Mouse (Mus musculus): ENCODE results near the gene Tln2. TPM values are rescaled to one million over a fixed set of nuclear protein-coding genes. Genes with fewer than 3 reads are reported as not detected.

Gene Tln2
- polyA plus RNA-seq, 2 experiments, result 17.5 to 39.2 TPM

DNA sequence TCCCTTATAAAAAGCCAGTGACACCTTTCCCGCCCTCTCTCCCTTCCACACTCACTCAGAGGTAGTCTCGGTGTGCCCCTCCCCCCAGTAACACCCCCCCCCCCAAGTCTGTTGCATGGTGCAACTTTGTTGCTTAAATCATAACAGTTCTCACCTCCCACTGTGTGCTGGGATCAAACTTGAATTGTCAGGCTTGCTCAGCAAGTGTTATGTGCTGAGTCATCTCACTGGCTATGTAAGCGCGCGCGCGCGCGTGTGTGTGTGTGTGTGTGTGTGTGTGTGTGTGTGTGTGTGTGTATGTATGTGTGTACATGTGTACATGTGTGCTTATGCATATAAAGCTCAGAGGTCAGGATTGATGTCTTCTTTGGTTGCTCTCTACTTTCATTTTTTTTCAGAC is 350.1 kb downstream of the Tln2 start:
- Histone ChIP-seq H3K4me3 (replicated peaks; ENCODE audit: low read length) (no peak overlapping the region), H3K27me3 (ENCODE audit: control insufficient read depth, insufficient read depth, low read length) (no peaks in the 10 kb centered on the region), H3K4me2 (replicated peaks; ENCODE audit: low read depth, low read length, severe bottlenecking) (no peak overlapping the region), H3K9me3 (ENCODE audit: control insufficient read depth, low read length) (no peaks in the 10 kb centered on the region), H3K9ac (ENCODE audit: low read depth, low read length, severe bottlenecking) (no peak overlapping the region), H3K27ac (replicated peaks; ENCODE audit: low read depth, low read length) (no peak overlapping the region), H3K36me3 (ENCODE audit: control insufficient read depth, insufficient read depth, low read length) (no peaks in the 10 kb centered on the region), H3K4me1 (ENCODE audit: control insufficient read depth, insufficient read depth, low read length) (peaks cover 18% of the 10 kb centered on the region)
- no peak for DNase-seq (ENCODE audit: low spot score)
- 95% methylated on average over 9 of the region's 9 CpGs for WGBS
- no peak for ATAC-seq (ENCODE audit: low FRiP score, low read depth)
- no peak for TF ChIP-seq POLR2A (IDR thresholded peaks at IDR 0.05; ENCODE audit: borderline replicate concordance, extremely low read depth, insufficient read depth, insufficient read length)

DNA sequence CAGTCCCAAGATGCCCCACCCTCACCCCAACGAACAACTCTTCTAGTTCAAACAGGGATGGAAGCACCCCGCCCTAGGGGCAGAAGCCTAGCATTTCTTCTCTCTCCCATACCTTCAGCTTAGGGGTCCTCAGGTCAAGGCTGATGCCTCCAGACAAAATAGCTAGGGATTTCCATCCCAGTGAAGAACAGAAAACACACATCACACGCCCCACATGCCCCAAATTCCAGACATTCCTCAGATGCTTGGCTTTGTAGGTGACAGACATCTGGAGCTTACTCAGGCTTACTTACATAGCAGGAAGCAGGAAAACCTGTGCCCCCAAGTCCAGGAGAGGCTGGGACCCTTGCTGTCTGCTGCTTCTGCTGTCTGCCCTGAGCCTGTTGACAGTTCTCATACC is 351.1 kb downstream of the Tln2 start:
- no peak for TF ChIP-seq POLR2A (IDR thresholded peaks at IDR 0.05; ENCODE audit: borderline replicate concordance, extremely low read depth, insufficient read depth, insufficient read length)
- Histone ChIP-seq H3K4me1 (ENCODE audit: control insufficient read depth, insufficient read depth, low read length) (peaks cover 11% of the 10 kb centered on the region), H3K36me3 (ENCODE audit: control insufficient read depth, insufficient read depth, low read length) (no peaks in the 10 kb centered on the region), H3K27me3 (ENCODE audit: control insufficient read depth, insufficient read depth, low read length) (no peaks in the 10 kb centered on the region), H3K9me3 (ENCODE audit: control insufficient read depth, low read length) (no peaks in the 10 kb centered on the region), H3K4me3 (replicated peaks; ENCODE audit: low read length) (no peak overlapping the region), H3K9ac (ENCODE audit: low read depth, low read length, severe bottlenecking) (peak overlapping the region; percentile 14; the same call in 1 of the 2 replicates), H3K27ac (replicated peaks; ENCODE audit: low read depth, low read length) (no peak overlapping the region), H3K4me2 (replicated peaks; ENCODE audit: low read depth, low read length, severe bottlenecking) (no peak overlapping the region)
- ATAC-seq (ENCODE audit: low FRiP score, low read depth), result 0 out of 2 replicates have a peak, but pooled peaks have one; percentile 15
- WGBS, result 18% methylated on average over 3 of the region's 3 CpGs
- peak; percentile 21 for DNase-seq (ENCODE audit: low spot score)

DNA sequence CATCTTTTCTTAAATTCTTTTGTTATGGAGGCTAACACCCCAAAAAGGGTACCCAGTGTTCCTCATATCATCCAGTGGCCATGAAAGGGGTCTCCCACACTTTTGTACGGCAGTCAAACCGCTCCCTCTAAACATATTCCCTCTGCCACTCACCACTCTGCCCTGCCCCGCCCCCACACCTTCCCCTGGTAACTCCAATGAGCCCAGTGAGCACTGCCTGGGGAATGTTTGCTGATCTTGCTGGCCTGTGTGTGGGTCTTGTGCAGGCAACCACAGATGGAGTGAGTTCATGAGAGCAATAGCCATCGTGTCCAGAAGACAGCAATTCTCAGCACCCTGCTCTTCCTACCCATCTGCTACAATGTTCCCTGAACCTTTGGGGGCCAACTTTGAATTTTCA is 354.3 kb downstream of the Tln2 start:
- H3K4me3 ChIP-seq (replicated peaks; ENCODE audit: low read length), result no peak overlapping the region
- H3K27me3 ChIP-seq (ENCODE audit: control insufficient read depth, insufficient read depth, low read length), result no peaks in the 10 kb centered on the region
- H3K4me2 ChIP-seq (replicated peaks; ENCODE audit: low read depth, low read length, severe bottlenecking), result no peak overlapping the region
- no peaks in the 10 kb centered on the region for H3K9me3 ChIP-seq (ENCODE audit: control insufficient read depth, low read length)
- no peak for TF ChIP-seq POLR2A (IDR thresholded peaks at IDR 0.05; ENCODE audit: borderline replicate concordance, extremely low read depth, insufficient read depth, insufficient read length)
- H3K36me3 ChIP-seq (ENCODE audit: control insufficient read depth, insufficient read depth, low read length), result no peaks in the 10 kb centered on the region
- no peak overlapping the region for H3K9ac ChIP-seq (ENCODE audit: low read depth, low read length, severe bottlenecking)
- peaks cover 11% of the 10 kb centered on the region for H3K4me1 ChIP-seq (ENCODE audit: control insufficient read depth, insufficient read depth, low read length)
- ATAC-seq (ENCODE audit: low FRiP score, low read depth) (no peak), DNase-seq (ENCODE audit: low spot score) (no peak)
- no peak overlapping the region for H3K27ac ChIP-seq (replicated peaks; ENCODE audit: low read depth, low read length)
- WGBS, result 76% methylated on average over 4 of the region's 4 CpGs

DNA sequence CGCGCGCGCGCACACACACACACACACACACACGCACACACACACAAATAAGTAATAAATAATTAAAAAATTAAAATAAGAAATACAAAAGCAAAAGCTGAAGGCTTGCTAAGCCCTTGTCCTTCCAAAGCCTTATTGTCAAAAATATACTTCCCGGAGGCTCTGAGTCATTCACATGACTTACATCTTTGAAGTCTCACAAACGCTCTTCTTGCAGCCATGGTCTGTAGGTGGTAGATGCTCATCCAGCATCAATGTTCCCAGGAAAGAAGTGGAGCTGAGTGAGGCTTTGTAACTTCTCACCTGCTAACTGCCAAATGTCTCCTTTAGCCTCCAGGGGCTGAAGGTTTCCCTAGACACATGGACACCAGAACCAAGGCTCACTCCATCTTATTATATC is 362.9 kb downstream of the Tln2 start:
- WGBS, result 93% methylated on average over 8 of the region's 8 CpGs

DNA sequence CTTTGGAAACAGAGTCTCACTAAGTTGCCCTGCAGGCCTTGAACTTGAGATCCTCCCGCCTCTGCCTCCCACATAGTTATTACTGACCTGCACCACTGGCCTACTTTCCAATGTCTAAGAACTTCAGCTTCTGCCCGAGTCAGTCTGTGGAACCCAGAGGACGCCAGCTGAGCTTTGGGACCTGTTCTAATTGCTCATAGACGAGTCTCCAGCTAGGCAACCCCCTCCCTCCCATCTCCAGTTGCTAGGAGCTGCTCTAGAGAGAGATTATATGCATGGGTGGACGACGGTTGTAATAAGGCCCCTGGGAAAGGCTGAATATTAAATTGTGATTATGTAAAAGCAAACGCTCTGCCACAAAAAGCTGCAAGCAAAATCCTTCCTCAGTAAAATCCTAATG is 364.2 kb downstream of the Tln2 start:
- Histone ChIP-seq H3K4me3 (replicated peaks; ENCODE audit: low read length) (no peak overlapping the region), H3K4me2 (replicated peaks; ENCODE audit: low read depth, low read length, severe bottlenecking) (no peak overlapping the region), H3K27ac (replicated peaks; ENCODE audit: low read depth, low read length) (no peak overlapping the region), H3K36me3 (ENCODE audit: control insufficient read depth, insufficient read depth, low read length) (no peaks in the 10 kb centered on the region), H3K4me1 (ENCODE audit: control insufficient read depth, insufficient read depth, low read length) (no peaks in the 10 kb centered on the region), H3K9me3 (ENCODE audit: control insufficient read depth, low read length) (no peaks in the 10 kb centered on the region), H3K27me3 (ENCODE audit: control insufficient read depth, insufficient read depth, low read length) (no peaks in the 10 kb centered on the region), H3K9ac (ENCODE audit: low read depth, low read length, severe bottlenecking) (no peak overlapping the region)
- ATAC-seq (ENCODE audit: low FRiP score, low read depth) (no peak), DNase-seq (ENCODE audit: low spot score) (no peak)
- no peak for TF ChIP-seq POLR2A (IDR thresholded peaks at IDR 0.05; ENCODE audit: borderline replicate concordance, extremely low read depth, insufficient read depth, insufficient read length)
- WGBS, result 58% methylated on average over 7 of the region's 7 CpGs

More for the DNA sequence above, 362.9 kb downstream of the Tln2 start:
- no peak overlapping the region for H3K27ac ChIP-seq (replicated peaks; ENCODE audit: low read depth, low read length)
- no peaks in the 10 kb centered on the region for H3K36me3 ChIP-seq (ENCODE audit: control insufficient read depth, insufficient read depth, low read length)
- DNase-seq (ENCODE audit: low spot score) (no peak), ATAC-seq (ENCODE audit: low FRiP score, low read depth) (no peak)
- no peak overlapping the region for H3K4me3 ChIP-seq (replicated peaks; ENCODE audit: low read length)
- no peak overlapping the region for H3K9ac ChIP-seq (ENCODE audit: low read depth, low read length, severe bottlenecking)
- no peak for TF ChIP-seq POLR2A (IDR thresholded peaks at IDR 0.05; ENCODE audit: borderline replicate concordance, extremely low read depth, insufficient read depth, insufficient read length)
- no peak overlapping the region for H3K4me2 ChIP-seq (replicated peaks; ENCODE audit: low read depth, low read length, severe bottlenecking)
- H3K4me1 ChIP-seq (ENCODE audit: control insufficient read depth, insufficient read depth, low read length), result no peaks in the 10 kb centered on the region
- H3K27me3 ChIP-seq (ENCODE audit: control insufficient read depth, insufficient read depth, low read length), result no peaks in the 10 kb centered on the region
- no peaks in the 10 kb centered on the region for H3K9me3 ChIP-seq (ENCODE audit: control insufficient read depth, low read length)
